19 mouse cellular contexts compared by ENCODE assay signal in the genomic region with DNA sequence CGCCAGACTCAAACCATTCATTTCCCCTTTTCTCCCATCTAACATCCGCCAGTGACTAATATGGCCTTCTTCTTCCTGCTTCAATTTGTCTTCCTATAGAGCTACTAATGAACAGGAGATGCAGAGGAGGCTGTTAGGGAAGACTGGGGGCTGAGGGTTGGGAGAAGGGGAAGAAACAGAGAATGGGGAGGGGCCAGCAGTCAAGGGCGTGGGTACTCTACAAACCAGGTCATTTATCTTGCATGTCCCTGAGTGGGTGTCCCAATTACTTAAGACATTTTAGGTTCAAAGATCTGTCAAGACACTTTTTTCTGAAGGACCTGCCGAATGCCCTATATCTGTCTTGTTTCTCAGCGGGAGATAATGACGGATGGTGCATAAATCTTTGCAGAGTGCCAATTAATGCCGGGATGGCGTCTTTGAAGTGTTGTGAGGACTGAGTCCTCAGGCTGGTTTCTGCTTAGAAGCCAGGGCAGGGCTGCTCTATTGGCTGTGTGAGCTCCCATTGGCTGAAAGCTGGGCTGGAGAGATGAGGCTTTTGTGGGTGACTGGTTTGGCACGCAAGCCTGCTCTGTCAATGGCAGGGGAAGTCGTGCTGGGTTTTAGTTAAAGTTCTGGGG.
DNase-seq lines count a peak whose midpoint lies in the region; ATAC-seq lines count a peak whose summit lies in the region.
"Had no signal": no experiment of that assay in that cellular context is flagged by ENCODE, and none has a peak within 500 bp of the region (broad histone marks: within the 10 kb centered on the region; RNA-seq: fewer than 3 reads in every experiment).

No protein-coding gene starts in this region.

- WGBS in midbrain, embryonic 13.5 days, result 65% methylated on average over 10 of the region's 10 CpGs
- 56% methylated on average over 10 of the region's 10 CpGs for WGBS in heart, embryonic 10.5 days

- no peak overlapping the region for H3K9ac ChIP-seq in midbrain, embryonic 13.5 days (replicated peaks)
- H3K9ac ChIP-seq: hindbrain, embryonic 14.5 days; limb, embryonic 12.5 days; liver, embryonic 14.5 days had no signal

- H3K36me3 ChIP-seq in midbrain, embryonic 13.5 days, result no peaks in the 10 kb centered on the region
- no peaks in the 10 kb centered on the region for H3K36me3 ChIP-seq in heart, embryonic 10.5 days
- H3K36me3 ChIP-seq: limb, embryonic 12.5 days had no signal

- H3K9me3 ChIP-seq in midbrain, embryonic 13.5 days, result no peaks in the 10 kb centered on the region; the same call in 1 of the 2 replicates
- H3K9me3 ChIP-seq in heart, embryonic 10.5 days, result no peaks in the 10 kb centered on the region
- H3K9me3 ChIP-seq: limb, embryonic 12.5 days had no signal

- intact Hi-C loops in heart, postnatal 25 days (cut with DNase I), result no loop called here

- no peak overlapping the region for H3K27ac ChIP-seq in midbrain, embryonic 13.5 days
- no peak overlapping the region for H3K27ac ChIP-seq in heart, embryonic 10.5 days
- H3K27ac ChIP-seq: hindbrain, embryonic 14.5 days; limb, embryonic 12.5 days; liver, embryonic 14.5 days; stomach, postnatal 0 days had no signal

- no peak overlapping the region for H3K4me2 ChIP-seq in midbrain, embryonic 13.5 days (replicated peaks)
- H3K4me2 ChIP-seq: hindbrain, embryonic 14.5 days; limb, embryonic 12.5 days had no signal

- no peaks in the 10 kb centered on the region for H3K4me1 ChIP-seq in midbrain, embryonic 13.5 days (replicated peaks)
- no peaks in the 10 kb centered on the region for H3K4me1 ChIP-seq in heart, embryonic 10.5 days

- H3K4me3 ChIP-seq in midbrain, embryonic 13.5 days (replicated peaks), result no peak overlapping the region
- no peak overlapping the region for H3K4me3 ChIP-seq in heart, embryonic 10.5 days
- H3K4me3 ChIP-seq: limb, embryonic 12.5 days had no signal

- H3K27me3 ChIP-seq in midbrain, embryonic 13.5 days, result no peaks in the 10 kb centered on the region
- no peaks in the 10 kb centered on the region for H3K27me3 ChIP-seq in heart, embryonic 10.5 days (ENCODE audit: insufficient read depth, poor library complexity, severe bottlenecking)
- H3K27me3 ChIP-seq: limb, embryonic 12.5 days had no signal

- DNase-seq in adrenal gland, postnatal 14 days, result peak; percentile 18
- DNase-seq in adrenal gland, adult 2 months, result no peak
- peak; percentile 31 to 34 for DNase-seq in right cerebral cortex, postnatal 10 days (ENCODE audit: low spot score in 2 of 2)
- no peak for DNase-seq in right cerebral cortex, postnatal 25 days
- peak; percentile 91 for DNase-seq in retina, postnatal 1 day
- no peak for DNase-seq in heart, embryonic 10.5 days (ENCODE audit: low spot score)
- DNase-seq in heart, postnatal 25 days (ENCODE audit: low spot score), result no peak
- DNase-seq: adrenal gland, postnatal 36 days; cerebellum, postnatal 25 days; kidney, adult 2 months; kidney, postnatal 4 days; right cerebral cortex, adult 18-20 months; thymus, postnatal 36 days had no signal

- ATAC-seq in midbrain, embryonic 13.5 days, result peak; percentile 56; the same call in 1 of the 2 replicates
- ATAC-seq: lung, postnatal 0 days had no signal

Comparison
In these comparisons a context has a peak if more than half of its experiments do, and no peak if none do; other contexts are left out.
1. DNase-seq: peak in adrenal gland, postnatal 14 days (single experiment), right cerebral cortex, postnatal 10 days (2 of 2) and retina, postnatal 1 day (single experiment); none in adrenal gland, adult 2 months (single experiment), right cerebral cortex, postnatal 25 days (single experiment), heart, embryonic 10.5 days (single experiment) and heart, postnatal 25 days (single experiment).